Mouse (Mus musculus) limb, embryonic 15.5 days (tissue): Measurements from ENCODE around the gene Loxl3. TPM values are rescaled to one million over a fixed set of nuclear protein-coding genes. Genes with fewer than 3 reads are reported as not detected.

Experiments used
- ATAC-seq: fragments of 200-750 bp; cut with Nextera tagmentation; 2 replicates; pipeline ENCODE4 v1.8.0; 2017; ENCODE audit warnings: low read depth, moderate TSS enrichment; ENCODE audit not compliant: insufficient number of reproducible peaks, low FRiP score, low TSS enrichment
- H3K27ac ChIP-seq: fragments of 300-500 bp; sonication (generic); 2 replicates; pipeline ENCODE4 v1.5.1; 2015; ENCODE audit warnings: moderate library complexity, mild to moderate bottlenecking, inconsistent platforms
- H3K27me3 ChIP-seq: fragments of 300-500 bp; sonication (generic); 2 replicates; pipeline ENCODE4 v1.6.1; 2015; ENCODE audit warnings: inconsistent platforms
- H3K36me3 ChIP-seq: fragments of 300-500 bp; sonication (generic); 2 replicates; pipeline ENCODE4 v1.6.1; 2015; ENCODE audit warnings: inconsistent platforms
- H3K4me1 ChIP-seq: fragments of 300-500 bp; sonication (generic); 2 replicates; pipeline ENCODE4 v1.6.1; 2015; ENCODE audit warnings: inconsistent platforms
- H3K4me2 ChIP-seq: fragments of 300-500 bp; sonication (generic); 2 replicates; pipeline ENCODE4 v1.6.1; 2015; ENCODE audit warnings: mild to moderate bottlenecking, inconsistent platforms
- H3K4me3 ChIP-seq: fragments of 300-500 bp; sonication (generic); 2 replicates; pipeline ENCODE4 v1.5.1; 2015; ENCODE audit warnings: mild to moderate bottlenecking, inconsistent platforms
- H3K9ac ChIP-seq: fragments of 300-500 bp; sonication (generic); 2 replicates; pipeline ENCODE4 v1.6.1; 2015; ENCODE audit warnings: inconsistent platforms
- H3K9me3 ChIP-seq: fragments of 300-500 bp; sonication (generic); 2 replicates; pipeline ENCODE4 v1.6.1; 2016; ENCODE audit warnings: inconsistent platforms
- WGBS: fragments of 180-500 bp; shearing (Covaris S2); methylation state at CpG from one replicate; pipeline ENCODE4 v1.1.7; 2015; 5-methylcytosine and 5-hydroxymethylcytosine counted together
- polyA plus RNA-seq: library from polyadenylated mRNA; unstranded; fragments of >200 nt; fragmentation: Nextera tagmentation; extraction: Ambion mirVana; gene quantifications from 2 replicates; pipeline ENCODE4 v1.2.1, GENCODE M21; 2015

Loxl3 gene
- polyA plus RNA-seq, 1 experiment from 2014 or later: 31.2 TPM

DNA sequence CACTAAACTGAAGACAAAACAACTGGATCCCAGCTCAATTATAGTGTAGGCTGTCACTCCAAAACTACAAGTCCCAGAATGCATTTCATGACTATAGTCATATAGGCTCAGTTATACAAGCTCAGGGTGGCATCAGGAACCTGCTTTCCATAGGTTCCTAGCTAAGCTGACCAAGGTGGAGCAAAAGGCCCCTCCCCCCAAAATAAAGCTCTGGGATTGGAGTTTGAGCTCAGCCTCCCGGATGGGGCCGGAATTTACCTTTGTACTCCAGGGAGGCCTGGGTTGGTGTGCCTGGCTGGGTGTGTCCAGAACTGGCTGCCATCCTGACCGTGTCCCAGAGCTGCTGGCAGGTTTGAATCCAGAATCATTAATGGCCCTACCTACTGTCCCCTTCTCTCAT lies 23.8 kb downstream of the Loxl3 start, which contains the start of gene Dqx1:
Gene Dqx1 (plus strand): TSS at position 55 of the 400 bp plus-strand sequence.
- H3K27me3 ChIP-seq: peaks cover 38% of the 10 kb centered on the region

DNA sequence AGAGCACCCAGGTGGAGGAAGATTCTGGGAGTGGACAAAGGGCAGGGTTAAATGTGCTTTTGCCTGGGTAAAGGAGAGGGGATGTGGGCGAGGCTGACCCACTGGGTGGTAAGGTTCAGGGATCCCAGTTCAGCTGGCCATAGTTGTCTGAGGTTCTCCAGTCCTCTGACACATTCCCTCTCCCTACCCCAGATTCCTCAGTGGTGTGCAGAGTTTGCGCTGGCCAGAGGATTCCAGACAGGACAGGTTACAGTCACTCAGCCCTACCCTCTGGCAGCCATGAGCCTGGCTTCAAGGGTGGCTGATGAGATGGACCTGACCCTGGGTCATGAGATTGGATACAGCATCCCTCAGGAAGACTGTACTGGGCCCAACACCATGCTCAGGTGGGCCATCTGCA lies 24.8 kb downstream of the Loxl3 start:
- no peak for ATAC-seq
- no peak overlapping the region for H3K4me3 ChIP-seq
- 81% methylated on average over 2 of the region's 2 CpGs for WGBS
- H3K27me3 ChIP-seq: peaks cover 47% of the 10 kb centered on the region
- peaks cover 14% of the 10 kb centered on the region for H3K4me1 ChIP-seq
- no peak overlapping the region for H3K9ac ChIP-seq
- peaks cover 16% of the 10 kb centered on the region for H3K36me3 ChIP-seq
- H3K4me2 ChIP-seq: no peak overlapping the region
- H3K27ac ChIP-seq: no peak overlapping the region
- H3K9me3 ChIP-seq: no peaks in the 10 kb centered on the region

More for the DNA sequence above, 23.8 kb downstream of the Loxl3 start, which contains the start of gene Dqx1:
- peaks cover 23% of the 10 kb centered on the region for H3K4me1 ChIP-seq
- no peak within 1 kb of the TSS for H3K4me3 ChIP-seq
- H3K9ac ChIP-seq: no peak within 1 kb of the TSS
- ATAC-seq: no peak
- no peaks in the 10 kb centered on the region for H3K9me3 ChIP-seq
- no peak within 1 kb of the TSS for H3K27ac ChIP-seq
- WGBS: 43% methylated on average over 3 of the region's 3 CpGs
- H3K4me2 ChIP-seq: no peak within 1 kb of the TSS
- H3K36me3 ChIP-seq: peaks cover 16% of the 10 kb centered on the region

DNA sequence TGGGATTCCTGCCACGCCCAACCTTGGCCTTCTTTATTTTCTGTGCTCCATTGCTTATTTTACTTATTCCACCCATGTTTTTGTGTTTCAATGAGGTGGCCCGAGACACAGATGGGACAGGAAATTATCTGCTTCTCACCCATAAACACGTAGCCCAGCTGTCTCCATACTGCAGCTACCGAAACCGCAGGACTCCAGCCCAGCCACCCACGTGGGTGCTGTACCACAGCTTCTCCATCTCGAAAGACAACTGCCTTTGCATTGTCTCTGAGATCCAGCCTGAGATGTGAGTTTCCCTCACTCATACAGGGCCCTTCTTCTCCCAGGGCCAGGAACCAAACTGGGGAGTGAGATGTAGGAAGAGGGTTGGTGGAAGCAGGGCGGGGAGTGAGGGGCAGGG lies 32.0 kb downstream of the Loxl3 start:
- no peaks in the 10 kb centered on the region for H3K36me3 ChIP-seq
- WGBS: 39% methylated on average over 8 of the region's 8 CpGs
- no peak overlapping the region for H3K4me3 ChIP-seq
- H3K9me3 ChIP-seq: no peaks in the 10 kb centered on the region
- peaks cover 26% of the 10 kb centered on the region for H3K4me1 ChIP-seq
- no peak overlapping the region for H3K27ac ChIP-seq
- no peak overlapping the region for H3K4me2 ChIP-seq
- H3K27me3 ChIP-seq: peaks cover 100% of the 10 kb centered on the region
- ATAC-seq: no peak
- H3K9ac ChIP-seq: no peak overlapping the region

DNA sequence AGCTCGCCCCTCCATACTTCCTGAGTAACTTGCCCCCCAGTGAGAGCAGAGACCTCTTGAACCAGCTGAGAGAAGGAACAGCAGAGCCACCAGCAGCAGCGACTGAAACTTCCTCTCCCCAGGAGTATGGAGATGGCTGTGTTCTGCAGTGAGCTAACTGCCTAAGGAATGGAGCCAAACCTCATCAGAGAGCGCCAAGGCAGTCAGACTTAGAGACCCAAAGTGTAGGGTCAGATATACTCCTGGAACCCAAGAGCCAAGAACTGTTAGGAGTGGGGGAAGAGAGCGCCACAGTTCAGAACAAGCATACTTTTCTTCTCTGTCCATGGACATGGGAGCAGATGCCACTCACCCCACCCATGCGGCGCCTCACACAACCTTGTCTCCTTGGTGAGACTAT lies 32.5 kb downstream of the Loxl3 start:
- Histone ChIP-seq H3K27ac (no peak overlapping the region), H3K4me2 (no peak overlapping the region), H3K4me3 (no peak overlapping the region), H3K36me3 (no peaks in the 10 kb centered on the region), H3K9ac (no peak overlapping the region), H3K4me1 (peaks cover 31% of the 10 kb centered on the region), H3K9me3 (no peaks in the 10 kb centered on the region), H3K27me3 (peaks cover 100% of the 10 kb centered on the region)
- no peak for ATAC-seq
- WGBS: 26% methylated on average over 6 of the region's 6 CpGs

DNA sequence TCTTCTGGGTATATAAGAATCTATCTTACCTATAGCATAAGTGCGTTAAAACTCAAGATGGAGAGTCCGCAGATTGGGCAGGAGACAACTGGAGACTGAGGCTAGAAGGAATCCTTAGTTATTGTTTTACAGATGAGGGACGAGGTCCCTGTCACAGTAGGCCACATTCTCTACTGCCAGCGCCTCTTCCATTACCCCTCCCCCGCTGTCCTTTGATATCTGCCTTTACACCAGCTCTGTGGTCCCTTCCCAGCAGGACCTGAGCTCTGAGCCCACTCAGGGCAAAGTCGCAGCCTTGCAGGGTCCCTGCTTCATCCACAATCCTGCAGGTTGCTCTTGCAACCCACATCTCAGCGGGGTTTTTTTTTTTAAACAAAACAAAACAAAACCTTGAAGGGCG lies 34.2 kb downstream of the Loxl3 start:
- ATAC-seq: no peak
- Histone ChIP-seq H3K4me1 (peaks cover 32% of the 10 kb centered on the region), H3K4me2 (0 out of 2 replicates have a peak overlapping the region, but pooled peaks have one; percentile 23)

DNA sequence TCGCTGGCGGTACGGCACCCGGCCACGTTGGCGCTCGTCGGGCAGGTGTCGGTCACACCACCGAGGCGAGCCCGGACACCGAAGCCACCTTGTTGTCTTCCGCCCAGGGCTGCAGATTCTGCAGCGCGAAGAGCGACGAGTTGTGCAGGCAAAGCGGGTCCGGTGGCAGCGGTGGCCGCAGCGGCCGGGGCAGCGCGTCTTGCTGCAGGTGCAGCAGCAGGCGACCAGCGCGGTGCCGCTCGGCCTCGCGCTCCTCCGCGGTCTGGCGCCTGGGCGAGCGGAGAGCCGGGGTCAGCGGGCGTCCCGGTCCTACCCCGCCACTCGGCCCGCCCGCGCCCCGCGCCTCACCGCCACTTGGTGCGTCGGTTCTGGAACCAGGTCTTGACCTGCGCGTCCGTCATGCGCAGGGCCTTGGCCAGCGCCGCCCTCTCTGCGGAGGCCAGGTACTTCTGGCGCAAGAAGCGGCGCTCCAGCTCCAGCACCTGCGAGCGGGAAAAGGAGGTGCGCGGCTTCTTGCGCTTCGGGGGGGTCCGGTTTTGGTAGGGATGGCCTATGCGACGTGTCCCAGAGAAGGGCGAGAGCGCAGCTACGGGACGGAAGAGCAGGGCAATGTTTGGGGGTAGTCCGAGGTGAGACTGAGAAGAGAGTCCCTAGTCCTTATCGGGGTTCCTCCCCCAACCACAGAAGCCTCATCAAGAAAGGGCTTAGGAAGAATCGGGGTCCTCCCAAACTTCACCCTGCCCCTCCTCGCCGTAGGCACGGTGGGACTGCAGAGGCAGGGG lies 34.9 kb downstream of the Loxl3 start:
- H3K9ac ChIP-seq: no peak overlapping the region
- H3K27ac ChIP-seq: no peak overlapping the region
- H3K4me1 ChIP-seq: peaks cover 32% of the 10 kb centered on the region
- H3K4me2 ChIP-seq: peak overlapping the region; percentile 23; the same call in 1 of the 2 replicates
- H3K27me3 ChIP-seq: peaks cover 99% of the 10 kb centered on the region
- no peak for ATAC-seq
- H3K36me3 ChIP-seq: no peaks in the 10 kb centered on the region
- H3K4me3 ChIP-seq: peak overlapping the region; percentile 13
- 1% methylated on average over 77 of the region's 81 CpGs for WGBS
- no peaks in the 10 kb centered on the region for H3K9me3 ChIP-seq

More for the DNA sequence above, 34.2 kb downstream of the Loxl3 start:
- Histone ChIP-seq H3K9ac (no peak overlapping the region), H3K27me3 (peaks cover 99% of the 10 kb centered on the region), H3K27ac (no peak overlapping the region), H3K9me3 (no peaks in the 10 kb centered on the region), H3K36me3 (no peaks in the 10 kb centered on the region), H3K4me3 (no peak overlapping the region)
- WGBS: 14% methylated on average over 8 of the region's 8 CpGs

DNA sequence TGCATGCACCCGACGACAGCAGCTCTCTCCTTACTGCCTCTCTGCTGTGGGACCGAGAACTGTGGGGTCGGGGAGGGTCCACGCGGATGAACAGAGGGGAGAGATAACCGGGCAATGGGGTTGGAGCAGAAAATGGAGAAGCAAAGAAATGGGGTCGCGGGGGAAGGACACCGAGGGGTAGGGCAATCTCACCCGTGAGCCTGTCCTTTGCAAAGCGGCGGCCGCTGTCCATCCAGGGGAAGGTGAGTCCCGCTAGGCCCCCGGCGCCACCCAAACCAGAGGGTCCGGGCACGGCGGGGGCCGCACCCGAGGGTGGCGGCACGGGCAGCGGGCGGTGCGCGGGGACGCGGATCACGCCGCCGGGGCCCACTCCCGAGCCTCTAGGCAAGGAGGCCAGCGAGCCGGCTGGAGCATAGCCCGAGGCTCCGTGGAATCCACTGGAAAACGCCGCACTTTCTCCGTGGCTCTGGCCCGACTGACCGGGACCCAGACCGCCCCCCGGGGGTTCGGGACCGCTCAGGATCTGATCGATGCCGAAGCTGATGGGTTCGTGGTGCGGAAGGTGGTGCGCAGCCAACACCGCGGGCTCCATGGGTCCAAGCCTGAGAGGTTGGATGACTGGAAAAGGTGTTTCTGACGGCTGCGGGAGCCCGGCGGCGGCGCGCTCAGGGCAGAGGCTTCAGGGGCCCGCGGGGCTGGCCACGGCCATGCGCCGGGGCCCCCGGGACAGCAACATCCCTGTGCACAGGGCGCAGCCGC lies 35.7 kb downstream of the Loxl3 start:
- ATAC-seq: no peak
- Histone ChIP-seq H3K27ac (no peak overlapping the region), H3K4me2 (peak overlapping the region; percentile 36), H3K9me3 (no peaks in the 10 kb centered on the region), H3K4me3 (peak overlapping the region; percentile 25), H3K9ac (no peak overlapping the region), H3K36me3 (no peaks in the 10 kb centered on the region), H3K4me1 (peaks cover 32% of the 10 kb centered on the region), H3K27me3 (peaks cover 99% of the 10 kb centered on the region)
- under 1% methylated on average over 69 of the region's 69 CpGs for WGBS

DNA sequence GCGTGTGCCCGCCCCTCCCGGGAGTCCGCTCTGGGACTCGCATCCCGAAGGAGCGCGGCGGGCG lies 36.1 kb downstream of the Loxl3 start, which contains the start of gene Tlx2:
Gene Tlx2 (minus strand): TSS at position 47 of the 64 bp plus-strand sequence.
- H3K9ac ChIP-seq: no peak within 1 kb of the TSS
- peaks cover 32% of the 10 kb centered on the region for H3K4me1 ChIP-seq
- peak within 1 kb of the TSS; percentile 36 for H3K4me2 ChIP-seq
- H3K27ac ChIP-seq: no peak within 1 kb of the TSS
- ATAC-seq: no peak
- no peaks in the 10 kb centered on the region for H3K9me3 ChIP-seq
- under 1% methylated on average over 10 of the region's 10 CpGs for WGBS
- H3K27me3 ChIP-seq: peaks cover 99% of the 10 kb centered on the region
- H3K36me3 ChIP-seq: no peaks in the 10 kb centered on the region
- peak within 1 kb of the TSS; percentile 25 for H3K4me3 ChIP-seq

DNA sequence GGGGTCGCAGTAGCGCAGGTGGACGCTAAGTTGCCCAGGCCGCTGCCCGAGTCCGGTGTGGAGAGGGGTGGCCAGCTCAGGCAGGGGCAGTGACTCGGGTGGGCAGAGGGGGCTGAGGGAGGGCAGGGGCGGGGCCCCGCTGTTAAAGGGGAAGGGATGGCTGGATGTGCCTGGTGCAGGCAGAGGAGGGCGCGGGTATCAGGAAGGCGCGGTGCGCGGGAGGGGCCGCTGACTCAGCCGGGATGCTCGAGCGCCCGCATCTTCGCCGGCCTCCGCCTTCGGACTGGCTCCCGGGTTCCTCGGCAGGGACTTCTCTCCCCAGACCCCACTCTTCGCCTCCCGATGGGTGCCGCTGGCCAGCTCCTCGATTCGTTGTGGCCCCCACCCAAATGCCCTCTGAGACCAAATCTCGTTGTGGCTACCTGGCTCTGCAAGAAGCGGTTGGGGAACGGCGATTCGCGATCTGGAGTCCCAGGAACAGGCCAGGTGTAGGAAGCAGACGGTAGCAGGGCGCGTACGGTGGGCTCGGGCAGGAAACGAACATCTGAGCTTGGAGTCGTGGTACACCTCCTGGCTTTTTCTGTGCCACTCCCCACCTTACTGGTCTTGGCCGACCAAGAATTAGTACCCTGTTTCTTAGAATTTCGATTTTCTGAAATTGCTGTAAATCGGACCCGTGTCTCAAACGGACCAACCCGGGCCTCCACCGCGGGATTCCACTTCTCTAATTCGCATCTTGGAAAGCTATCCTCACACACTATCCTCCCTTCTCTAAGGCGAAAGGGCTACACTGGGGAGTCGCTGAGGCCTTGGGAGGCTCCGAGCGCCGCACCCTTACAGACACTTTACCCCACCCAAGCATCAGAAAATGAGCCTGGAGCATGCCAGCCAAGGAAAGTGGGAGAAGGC lies 36.6 kb downstream of the Loxl3 start:
- Histone ChIP-seq H3K27ac (no peak overlapping the region), H3K9ac (no peak overlapping the region), H3K9me3 (no peaks in the 10 kb centered on the region), H3K4me1 (peaks cover 32% of the 10 kb centered on the region), H3K27me3 (peaks cover 99% of the 10 kb centered on the region), H3K4me2 (peak overlapping the region; percentile 36), H3K36me3 (no peaks in the 10 kb centered on the region), H3K4me3 (peak overlapping the region; percentile 25)
- ATAC-seq: no peak
- WGBS: 1% methylated on average over 57 of the region's 58 CpGs

DNA sequence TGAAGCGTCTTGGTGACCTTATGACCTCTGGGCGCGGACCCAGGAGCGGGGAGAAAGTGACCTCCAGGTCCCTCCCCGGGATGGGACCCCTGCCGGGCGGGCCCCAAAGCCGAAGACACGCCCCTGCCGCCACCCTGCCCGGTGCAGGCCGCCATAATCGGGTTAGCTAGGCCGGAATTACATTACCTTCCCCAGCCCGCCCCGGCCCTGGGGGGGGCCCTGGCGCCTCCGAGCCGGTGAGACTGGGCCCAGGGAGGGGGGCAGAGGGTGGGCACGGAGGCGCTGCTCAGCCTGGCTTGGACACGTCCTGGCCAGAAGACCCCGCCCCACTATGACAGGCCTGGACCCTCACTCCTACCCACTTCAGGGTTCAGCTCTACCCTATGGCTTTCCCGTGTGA lies 37.2 kb downstream of the Loxl3 start:
- Histone ChIP-seq H3K27ac (no peak overlapping the region), H3K36me3 (no peaks in the 10 kb centered on the region), H3K9ac (no peak overlapping the region), H3K9me3 (no peaks in the 10 kb centered on the region), H3K4me2 (0 out of 2 replicates have a peak overlapping the region, but pooled peaks have one; percentile 0), H3K27me3 (peaks cover 99% of the 10 kb centered on the region), H3K4me3 (peak overlapping the region; percentile 7; the same call in 1 of the 2 replicates), H3K4me1 (peaks cover 32% of the 10 kb centered on the region)
- ATAC-seq: peak; percentile 42
- under 1% methylated on average over 23 of the region's 24 CpGs for WGBS

DNA sequence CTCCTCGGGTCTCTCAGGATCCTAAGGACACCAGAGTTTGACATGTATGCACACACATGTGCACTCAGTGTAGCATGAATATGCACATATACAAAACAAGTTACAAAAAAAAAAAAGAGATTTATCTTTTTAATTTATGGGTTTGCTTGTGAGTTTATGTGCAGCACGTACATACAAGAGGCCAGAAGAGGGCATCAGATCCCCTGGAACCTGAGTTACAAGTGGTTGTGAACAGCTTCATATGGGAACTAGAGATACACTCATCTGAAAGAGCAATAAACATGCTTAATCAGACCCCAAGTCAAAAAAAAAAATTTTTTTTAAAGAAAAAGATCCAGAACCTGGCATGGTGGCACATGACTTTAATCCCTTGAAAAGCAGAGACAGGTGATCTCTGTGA lies 41.0 kb downstream of the Loxl3 start:
- Histone ChIP-seq H3K4me2 (no peak overlapping the region), H3K9me3 (no peaks in the 10 kb centered on the region), H3K36me3 (peaks cover 5% of the 10 kb centered on the region; the same call in 1 of the 2 replicates), H3K9ac (no peak overlapping the region), H3K4me3 (no peak overlapping the region), H3K27ac (no peak overlapping the region), H3K27me3 (peaks cover 65% of the 10 kb centered on the region), H3K4me1 (peaks cover 32% of the 10 kb centered on the region)
- no peak for ATAC-seq
- WGBS: 26% methylated on average over 2 of the region's 2 CpGs
